Mouse (Mus musculus) CD4-positive, CD25-positive, alpha-beta regulatory T cell (primary cell): ENCODE results near the gene Insyn1. TPM values are rescaled to one million over a fixed set of nuclear protein-coding genes. Genes with fewer than 3 reads are reported as not detected.

Experiments
- polyA plus RNA-seq: library from polyadenylated mRNA; unstranded; fragments of 100-300 nt; shearing (Covaris generic); gene quantifications from one replicate; pipeline ENCODE4 v1.2.1, GENCODE M21; 2017

Insyn1 gene
- not detected for polyA plus RNA-seq

GRCm38 (mm10) chr9:58487851-58488801, at the start of gene Insyn1:
Gene Insyn1, plus strand, starts transcription at chr9:58488603.

Other genes starting within 250 kb of the Insyn1 start
- 63.6 TPM for gene Pml, start 238.8 kb upstream of the Insyn1 start, polyA plus RNA-seq
- gene Stoml1, start 235.4 kb upstream of the Insyn1 start, polyA plus RNA-seq: 32.8 TPM
- gene Loxl1, start 175.4 kb upstream of the Insyn1 start, polyA plus RNA-seq: not detected
- not detected for gene Tbc1d21, start 118.1 kb upstream of the Insyn1 start, polyA plus RNA-seq
- not detected for gene Cd276, start 66.8 kb downstream of the Insyn1 start, polyA plus RNA-seq
- 63.3 TPM for gene Nptn, start 93.6 kb downstream of the Insyn1 start, polyA plus RNA-seq